Mouse (Mus musculus) embryonic facial prominence, embryonic 14.5 days (tissue): ENCODE results near the gene Acer3. TPM values are rescaled to one million over a fixed set of nuclear protein-coding genes. Genes with fewer than 3 reads are reported as not detected.

Experiments
- ATAC-seq: fragments of 200-750 bp; cut with Nextera tagmentation; 2 replicates; pipeline ENCODE4 v1.8.0; 2017; ENCODE audit warnings: low read depth, moderate number of reproducible peaks, moderate TSS enrichment
- DNase-seq: peaks from one replicate; pipeline ENCODE4 v3.0.0-alpha.2; 2015; ENCODE audit warnings: low spot score
- H3K27ac ChIP-seq: fragments of 300-500 bp; sonication (generic); replicated peaks from 2 replicates; pipeline ENCODE4 v1.5.1; 2014; ENCODE audit warnings: low read depth, mild to moderate bottlenecking, low read length, moderate library complexity
- H3K27me3 ChIP-seq: fragments of 300-500 bp; sonication (generic); replicated peaks from 2 replicates; pipeline ENCODE4 v1.6.1; 2014; ENCODE audit warnings: low read length; ENCODE audit not compliant: control insufficient read depth, insufficient read depth
- H3K36me3 ChIP-seq: fragments of 300-500 bp; sonication (generic); 2 replicates; pipeline ENCODE4 v1.6.1; 2014; ENCODE audit warnings: low read length, mixed read lengths; ENCODE audit not compliant: control insufficient read depth, insufficient read depth
- H3K4me1 ChIP-seq: fragments of 300-500 bp; sonication (generic); 2 replicates; pipeline ENCODE4 v1.6.1; 2014; ENCODE audit warnings: antibody characterized with exemption, low read length; ENCODE audit not compliant: control insufficient read depth, insufficient read depth
- H3K4me2 ChIP-seq: fragments of 300-500 bp; sonication (generic); 2 replicates; pipeline ENCODE4 v1.6.1; 2014; ENCODE audit warnings: low read depth, mild to moderate bottlenecking, low read length, moderate library complexity, mixed read lengths
- H3K4me3 ChIP-seq: fragments of 300-500 bp; sonication (generic); 2 replicates; pipeline ENCODE4 v1.5.1; 2014; ENCODE audit warnings: low read depth, mild to moderate bottlenecking, low read length
- H3K9ac ChIP-seq: fragments of 300-500 bp; sonication (generic); 2 replicates; pipeline ENCODE4 v1.6.1; 2014; ENCODE audit warnings: low read depth, mild to moderate bottlenecking, low read length, moderate library complexity, mixed read lengths
- H3K9me3 ChIP-seq: fragments of 300-500 bp; sonication (generic); 2 replicates; pipeline ENCODE4 v1.6.1; 2016; ENCODE audit warnings: low read length; ENCODE audit not compliant: control insufficient read depth
- WGBS: fragments of 180-500 bp; shearing (Covaris S2); extraction: QIAGEN DNeasy Blood & Tissue Kit; methylation state at CpG from one replicate; pipeline ENCODE4 v1.1.7; 2014; 5-methylcytosine and 5-hydroxymethylcytosine counted together
- polyA plus RNA-seq: library from polyadenylated mRNA; unstranded; fragments of >200 nt; fragmentation: Nextera tagmentation; extraction: Ambion mirVana; gene quantifications from 2 replicates; pipeline ENCODE4 v1.2.1, GENCODE M21; 2014

Gene Acer3
- polyA plus RNA-seq, 1 experiment from 2014 or later, result 34.3 TPM

DNA sequence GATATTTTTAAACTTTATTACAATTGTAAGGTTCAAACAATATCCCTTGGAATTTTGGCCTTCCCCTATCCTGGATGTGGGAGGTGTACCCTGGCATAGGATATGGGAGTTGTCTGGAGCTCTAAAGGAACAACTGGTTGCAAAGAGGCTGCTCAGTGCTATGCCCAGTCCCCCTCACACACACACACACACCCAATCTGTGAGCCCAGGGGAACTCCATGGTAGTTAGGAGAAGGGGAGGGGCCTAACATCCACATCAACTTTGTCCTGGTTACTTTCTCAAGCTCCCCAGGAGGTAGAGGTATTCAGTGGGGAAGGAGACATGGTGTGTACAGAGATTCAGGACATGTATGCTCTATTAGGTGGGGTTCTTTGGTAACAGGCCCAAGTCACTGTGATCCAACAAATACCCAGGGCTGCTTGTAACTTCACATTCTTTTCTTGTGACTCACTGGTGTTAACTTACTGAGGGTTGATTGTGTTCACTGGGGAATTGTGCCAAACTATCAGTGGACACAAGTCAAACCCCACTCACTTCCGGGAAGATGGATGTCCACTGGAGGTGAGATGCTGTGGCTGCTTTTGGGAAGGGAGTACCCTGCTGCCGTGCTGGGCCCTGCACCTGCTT, 9.5 kb upstream of the Acer3 start:
- DNase-seq (peak; percentile 48), ATAC-seq (no peak)
- 73% methylated on average over 2 of the region's 2 CpGs for WGBS
- no peak overlapping the region for H3K4me3 ChIP-seq
- H3K9me3 ChIP-seq, result no peaks in the 10 kb centered on the region
- H3K27ac ChIP-seq, result no peak overlapping the region
- H3K9ac ChIP-seq, result no peak overlapping the region
- no peaks in the 10 kb centered on the region for H3K27me3 ChIP-seq
- no peaks in the 10 kb centered on the region for H3K36me3 ChIP-seq
- peaks cover 4% of the 10 kb centered on the region; the same call in 1 of the 2 replicates for H3K4me1 ChIP-seq
- H3K4me2 ChIP-seq, result no peak overlapping the region

DNA sequence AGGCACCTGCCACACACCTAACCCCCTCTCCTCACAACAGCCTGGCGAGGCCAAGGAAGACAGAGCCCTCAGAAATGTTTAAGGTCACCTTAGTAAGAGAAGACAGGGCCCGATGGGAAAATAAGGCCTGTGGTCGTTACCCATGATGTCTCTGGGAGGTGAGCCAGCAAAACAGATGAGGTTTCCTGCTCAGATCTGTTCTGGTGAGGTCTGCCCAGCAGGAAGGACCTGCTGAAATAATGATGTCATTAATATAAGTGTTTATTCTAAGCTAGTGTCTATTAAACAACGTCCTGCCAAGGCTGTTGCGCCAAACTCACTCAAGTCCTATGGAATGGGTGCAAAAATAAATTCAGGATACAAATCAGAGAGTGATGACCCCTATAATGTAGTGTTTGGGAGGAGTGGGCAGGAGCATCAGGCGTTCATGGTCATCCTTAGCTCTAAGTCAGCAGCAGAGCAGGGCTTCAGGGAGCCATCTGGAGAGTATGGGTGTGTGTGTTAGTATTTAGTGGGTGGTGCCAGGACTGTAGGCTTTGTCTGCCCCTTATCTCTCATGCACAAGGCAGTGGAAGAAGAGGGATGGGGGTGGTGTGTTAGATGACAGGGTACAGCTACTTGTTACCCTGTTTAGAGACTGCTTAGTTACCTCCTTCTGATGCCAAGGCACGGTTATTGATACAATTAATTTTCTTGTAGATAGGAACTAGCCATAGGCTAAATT, 8.8 kb upstream of the Acer3 start:
- no peak for DNase-seq
- ATAC-seq, result no peak
- WGBS, result 70% methylated on average over 7 of the region's 7 CpGs

GRCm38 (mm10) chr7:98328311-98328710, 7.3 kb upstream of the Acer3 start:
- Histone ChIP-seq H3K27me3 (no peaks in the 10 kb centered on the region), H3K36me3 (no peaks in the 10 kb centered on the region), H3K4me3 (no peak overlapping the region), H3K9ac (no peak overlapping the region), H3K27ac (no peak overlapping the region), H3K4me1 (peaks cover 9% of the 10 kb centered on the region), H3K9me3 (no peaks in the 10 kb centered on the region), H3K4me2 (no peak overlapping the region)
- DNase-seq (no peak), ATAC-seq (no peak)
- 52% methylated on average over 2 of the region's 2 CpGs for WGBS

More for the DNA sequence above, 8.8 kb upstream of the Acer3 start:
- Histone ChIP-seq H3K27me3 (no peaks in the 10 kb centered on the region), H3K4me1 (peaks cover 4% of the 10 kb centered on the region; the same call in 1 of the 2 replicates), H3K9me3 (no peaks in the 10 kb centered on the region), H3K9ac (no peak overlapping the region), H3K4me2 (no peak overlapping the region), H3K4me3 (no peak overlapping the region), H3K27ac (no peak overlapping the region), H3K36me3 (no peaks in the 10 kb centered on the region)

DNA sequence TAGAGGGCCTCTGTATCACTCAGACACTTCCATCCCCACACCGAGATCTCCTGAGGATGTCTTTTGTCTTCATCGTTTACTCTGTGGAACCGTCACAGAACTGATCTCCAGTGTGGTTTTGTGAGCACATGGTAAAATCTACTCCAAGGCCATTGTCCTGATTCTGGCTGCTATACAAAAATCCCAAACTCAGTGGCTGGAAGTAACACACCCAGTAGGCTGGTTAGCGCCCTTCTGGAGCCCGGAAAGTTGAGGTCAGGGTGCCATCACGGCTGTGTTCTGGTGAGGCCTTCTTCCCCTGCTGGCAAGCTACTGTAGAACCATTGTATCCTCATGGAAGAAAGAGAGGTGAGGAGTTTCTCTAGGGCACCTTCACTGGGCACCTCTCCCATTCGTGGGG, 5.0 kb upstream of the Acer3 start:
- ATAC-seq (no peak), DNase-seq (no peak)
- no peaks in the 10 kb centered on the region for H3K9me3 ChIP-seq
- no peaks in the 10 kb centered on the region for H3K36me3 ChIP-seq
- no peak overlapping the region for H3K4me2 ChIP-seq
- H3K4me3 ChIP-seq, result no peak overlapping the region
- WGBS, result 79% methylated on average over 7 of the region's 7 CpGs
- H3K9ac ChIP-seq, result no peak overlapping the region
- H3K27me3 ChIP-seq, result no peaks in the 10 kb centered on the region
- H3K27ac ChIP-seq, result no peak overlapping the region
- peaks cover 9% of the 10 kb centered on the region for H3K4me1 ChIP-seq

- H3K4me2 ChIP-seq, result no peak overlapping the region
- DNase-seq, result no peak
- no peak overlapping the region for H3K4me3 ChIP-seq
- 48% methylated on average over 1 of the region's 1 CpGs for WGBS
- no peak overlapping the region for H3K27ac ChIP-seq
- no peak for ATAC-seq
- H3K9ac ChIP-seq, result no peak overlapping the region
- H3K4me1 ChIP-seq, result peaks cover 5% of the 10 kb centered on the region
- no peaks in the 10 kb centered on the region for H3K9me3 ChIP-seq
- no peaks in the 10 kb centered on the region for H3K36me3 ChIP-seq
- H3K27me3 ChIP-seq, result no peaks in the 10 kb centered on the region
Measured at GRCm38 (mm10) chr7:98324228-98324627, 3.2 kb upstream of the Acer3 start.

DNA sequence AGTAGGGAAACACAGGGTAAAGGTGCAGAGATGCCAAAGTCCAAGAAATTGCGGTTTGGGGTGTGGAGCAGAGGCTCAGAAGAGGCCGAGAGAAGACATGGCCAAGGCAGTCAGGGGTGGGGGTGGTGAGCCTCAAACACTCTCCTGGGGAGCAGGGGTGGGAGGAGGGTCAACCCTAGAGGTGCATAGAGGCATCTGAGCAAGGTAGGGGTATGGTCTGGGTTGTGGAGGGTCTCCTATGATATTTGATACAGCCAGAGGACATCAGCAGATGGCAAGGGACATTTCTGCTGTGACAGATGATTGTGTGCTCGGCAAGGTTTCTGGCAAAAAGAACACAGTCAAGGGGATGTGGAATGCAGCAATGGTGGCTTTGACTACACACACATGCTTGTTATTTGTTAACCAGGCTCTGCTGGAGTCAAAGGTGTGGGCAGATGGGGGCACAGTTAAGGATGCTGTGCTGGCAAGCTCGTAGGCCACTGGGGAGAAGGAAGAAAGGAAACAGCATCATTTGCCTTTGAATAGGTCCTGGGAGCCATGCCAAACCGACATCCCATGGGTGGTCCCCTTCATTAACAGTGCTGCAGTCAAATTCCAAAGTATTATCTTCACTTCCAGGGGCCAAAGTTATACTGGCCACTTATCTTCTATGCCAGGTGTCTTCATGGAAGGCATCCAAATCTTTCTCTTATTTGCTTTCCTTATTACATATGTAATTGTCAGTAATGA, 2.4 kb upstream of the Acer3 start:
- DNase-seq, result peak; percentile 76
- 35% methylated on average over 5 of the region's 5 CpGs for WGBS
- Histone ChIP-seq H3K27ac (no peak overlapping the region), H3K27me3 (no peaks in the 10 kb centered on the region), H3K9ac (no peak overlapping the region), H3K4me3 (no peak overlapping the region), H3K4me1 (peaks cover 5% of the 10 kb centered on the region), H3K9me3 (no peaks in the 10 kb centered on the region), H3K4me2 (no peak overlapping the region), H3K36me3 (no peaks in the 10 kb centered on the region)
- ATAC-seq, result peak; percentile 67; the same call in 1 of the 2 replicates

GRCm38 (mm10) chr7:98322415-98322814, 1.4 kb upstream of the Acer3 start:
- Histone ChIP-seq H3K4me2 (no peak overlapping the region), H3K27ac (no peak overlapping the region), H3K9ac (no peak overlapping the region), H3K4me1 (peaks cover 5% of the 10 kb centered on the region), H3K4me3 (no peak overlapping the region), H3K9me3 (no peaks in the 10 kb centered on the region), H3K36me3 (no peaks in the 10 kb centered on the region), H3K27me3 (no peaks in the 10 kb centered on the region)
- ATAC-seq (no peak), DNase-seq (no peak)
- WGBS, result 67% methylated on average over 3 of the region's 3 CpGs

GRCm38 (mm10) chr7:98320006-98320556, 927 bp downstream of the Acer3 start:
- Histone ChIP-seq H3K27me3 (no peaks in the 10 kb centered on the region), H3K9ac (no peak overlapping the region), H3K4me2 (no peak overlapping the region), H3K36me3 (no peaks in the 10 kb centered on the region), H3K27ac (no peak overlapping the region), H3K9me3 (no peaks in the 10 kb centered on the region), H3K4me3 (no peak overlapping the region), H3K4me1 (peaks cover 5% of the 10 kb centered on the region)
- ATAC-seq, result no peak
- 80% methylated on average over 7 of the region's 7 CpGs for WGBS
- no peak for DNase-seq
